Mouse (Mus musculus): ENCODE measurements around the gene Slc40a1. TPM values are rescaled to one million over a fixed set of nuclear protein-coding genes. Genes with fewer than 3 reads are reported as not detected.

Gene Slc40a1
- polyA plus RNA-seq, 1 experiment from 2014 or later = 19.2 TPM

DNA sequence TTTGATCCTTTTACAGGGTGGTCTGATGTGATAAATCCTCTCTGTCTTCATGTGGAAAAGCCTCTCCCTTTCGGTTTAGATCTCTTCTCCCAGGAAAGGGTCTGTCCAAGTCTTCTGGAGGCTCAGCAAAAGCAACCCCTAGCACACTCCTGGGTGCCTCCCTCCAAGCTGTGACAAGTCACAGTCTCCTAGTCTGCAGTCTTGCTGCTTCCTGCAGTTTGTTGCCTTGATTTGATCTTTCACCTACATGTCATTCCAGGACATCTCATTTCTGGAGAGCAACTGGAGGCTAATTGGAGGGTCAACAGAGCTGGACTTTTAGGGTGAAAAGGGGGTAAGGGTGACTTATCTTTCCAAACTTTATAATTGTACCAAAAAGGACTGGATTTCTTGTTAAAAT, 61.0 kb downstream of the Slc40a1 start:
- H3K4me2 ChIP-seq = no peak overlapping the region
- no peak overlapping the region for H3K4me3 ChIP-seq
- no peak overlapping the region for H3K9ac ChIP-seq
- no peaks in the 10 kb centered on the region for H3K9me3 ChIP-seq (replicated peaks)
- no peak for ATAC-seq (ENCODE audit: insufficient number of reproducible peaks, low FRiP score)
- no peaks in the 10 kb centered on the region for H3K27me3 ChIP-seq (replicated peaks)
- WGBS = 31% methylated on average over 1 of the region's 1 CpGs
- H3K36me3 ChIP-seq = no peaks in the 10 kb centered on the region
- H3K4me1 ChIP-seq (replicated peaks) = peaks cover 17% of the 10 kb centered on the region
- no peak overlapping the region for H3K27ac ChIP-seq (ENCODE audit: poor library complexity, severe bottlenecking)

DNA sequence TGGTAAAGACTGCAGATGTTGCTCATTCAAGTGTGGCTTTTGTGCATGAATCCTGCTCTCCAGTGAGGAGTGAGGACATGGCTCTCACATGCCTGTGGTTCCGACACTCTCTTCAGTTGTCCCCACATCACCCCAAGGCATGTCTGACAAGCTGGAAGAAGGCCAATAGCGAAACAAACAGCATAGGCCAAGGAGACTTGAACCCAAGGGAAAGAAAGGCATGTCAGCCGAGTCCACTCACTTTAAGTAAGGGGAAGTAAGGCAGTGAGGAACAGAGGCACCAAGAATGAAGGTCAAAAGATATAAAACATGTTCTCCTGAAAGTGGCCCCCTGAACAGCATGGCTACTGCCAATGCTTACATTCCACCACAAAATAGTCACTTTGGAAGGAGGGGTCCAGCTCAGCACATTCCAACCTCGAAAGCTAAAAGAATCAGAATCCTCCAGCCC, 61.7 kb downstream of the Slc40a1 start:
- Histone ChIP-seq H3K27me3 (replicated peaks) (no peaks in the 10 kb centered on the region), H3K4me2 (no peak overlapping the region), H3K4me3 (no peak overlapping the region), H3K9ac (no peak overlapping the region), H3K9me3 (replicated peaks) (no peaks in the 10 kb centered on the region), H3K27ac (ENCODE audit: poor library complexity, severe bottlenecking) (0 out of 2 replicates have a peak overlapping the region, but pooled peaks have one; percentile 22), H3K36me3 (no peaks in the 10 kb centered on the region), H3K4me1 (replicated peaks) (peaks cover 17% of the 10 kb centered on the region)
- 43% methylated on average over 4 of the region's 4 CpGs for WGBS
- ATAC-seq (ENCODE audit: insufficient number of reproducible peaks, low FRiP score) = no peak

DNA sequence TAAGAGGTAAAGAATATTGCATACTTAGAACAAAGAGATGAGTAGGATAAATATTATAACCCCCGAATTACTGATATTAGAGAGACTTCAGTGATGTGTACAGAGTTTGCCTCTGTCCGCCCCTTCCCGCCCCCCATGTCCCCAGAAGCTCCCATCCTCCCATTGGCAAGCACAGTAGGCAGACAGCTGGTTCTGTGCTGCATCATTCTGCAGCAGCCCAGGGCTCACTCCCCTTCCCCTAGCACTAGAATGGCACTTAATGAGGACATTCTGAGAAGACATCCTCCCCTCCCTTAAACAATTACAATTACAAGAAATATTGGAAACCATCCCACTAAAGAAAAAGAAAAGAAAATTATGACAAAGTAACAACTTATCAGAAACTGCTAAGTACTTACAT, 62.7 kb downstream of the Slc40a1 start:
- Histone ChIP-seq H3K27ac (ENCODE audit: poor library complexity, severe bottlenecking) (no peak overlapping the region), H3K9ac (no peak overlapping the region), H3K4me1 (replicated peaks) (peaks cover 17% of the 10 kb centered on the region), H3K27me3 (replicated peaks) (no peaks in the 10 kb centered on the region), H3K4me3 (no peak overlapping the region), H3K9me3 (replicated peaks) (no peaks in the 10 kb centered on the region), H3K4me2 (no peak overlapping the region), H3K36me3 (no peaks in the 10 kb centered on the region)
- no peak for ATAC-seq (ENCODE audit: insufficient number of reproducible peaks, low FRiP score)
- WGBS = 84% methylated on average over 3 of the region's 3 CpGs

DNA sequence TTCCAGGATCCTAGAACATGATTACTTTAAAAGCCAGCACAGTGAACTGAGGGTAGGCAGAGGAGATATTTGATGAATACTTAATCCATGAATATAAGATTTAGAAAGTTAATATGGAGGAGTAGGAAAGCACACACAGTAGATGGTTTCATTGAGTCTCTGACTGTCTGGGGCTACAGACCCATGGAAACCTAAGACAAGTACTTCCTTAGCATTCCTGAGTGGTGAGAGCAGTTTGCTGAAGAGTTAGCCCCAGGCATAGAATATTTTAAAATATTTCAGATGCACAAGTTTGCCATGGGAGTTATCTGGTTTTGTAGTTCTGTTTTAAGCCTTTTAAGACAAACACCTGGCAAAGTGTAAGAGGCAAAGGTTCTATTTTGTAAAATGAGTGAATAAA, 65.2 kb downstream of the Slc40a1 start:
- no peaks in the 10 kb centered on the region for H3K27me3 ChIP-seq (replicated peaks)
- H3K9me3 ChIP-seq (replicated peaks) = no peaks in the 10 kb centered on the region
- ATAC-seq (ENCODE audit: insufficient number of reproducible peaks, low FRiP score) = no peak
- no peak overlapping the region for H3K27ac ChIP-seq (ENCODE audit: poor library complexity, severe bottlenecking)
- no peak overlapping the region for H3K4me2 ChIP-seq
- H3K36me3 ChIP-seq = no peaks in the 10 kb centered on the region
- H3K9ac ChIP-seq = no peak overlapping the region
- H3K4me3 ChIP-seq = no peak overlapping the region
- peaks cover 15% of the 10 kb centered on the region for H3K4me1 ChIP-seq (replicated peaks)

DNA sequence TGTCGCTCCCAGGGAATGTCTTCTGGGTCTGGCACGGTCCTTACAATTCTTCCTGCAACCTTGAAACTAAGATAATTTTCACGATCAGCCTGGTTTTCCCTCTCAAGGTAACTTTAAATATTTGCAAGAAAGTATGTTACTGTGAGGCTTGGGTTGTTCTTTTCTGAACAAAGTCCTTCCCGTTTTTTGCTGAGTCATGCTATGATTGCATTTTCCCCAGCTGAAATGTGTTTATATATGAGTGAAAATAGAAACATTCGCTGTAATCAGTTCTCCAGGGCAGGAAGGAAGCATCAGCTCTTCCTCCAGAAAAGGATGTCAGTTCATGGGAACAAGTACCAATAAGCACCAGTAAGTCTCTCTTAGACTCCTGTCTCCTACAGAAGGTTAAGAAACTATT, 66.0 kb downstream of the Slc40a1 start:
- Histone ChIP-seq H3K36me3 (no peaks in the 10 kb centered on the region), H3K9ac (no peak overlapping the region), H3K9me3 (replicated peaks) (no peaks in the 10 kb centered on the region), H3K4me1 (replicated peaks) (peaks cover 9% of the 10 kb centered on the region), H3K4me3 (no peak overlapping the region), H3K4me2 (no peak overlapping the region), H3K27me3 (replicated peaks) (no peaks in the 10 kb centered on the region), H3K27ac (ENCODE audit: poor library complexity, severe bottlenecking) (0 out of 2 replicates have a peak overlapping the region, but pooled peaks have one; percentile 27)
- peak; percentile 57; the same call in 1 of the 2 replicates for ATAC-seq (ENCODE audit: insufficient number of reproducible peaks, low FRiP score)
- 42% methylated on average over 5 of the region's 5 CpGs for WGBS

Other genes with a start within 250 kb of the Slc40a1 start
- gene Wdr75, start 131.4 kb downstream of the Slc40a1 start, polyA plus RNA-seq (2016; fragmentation: Nextera tagmentation; extraction: Ambion mirVana) = 37.4 and 42.9 TPM in 2 replicates
- gene Gm5269, start 36.2 kb downstream of the Slc40a1 start, polyA plus RNA-seq (2016; fragmentation: Nextera tagmentation; extraction: Ambion mirVana) = not detected in 2 replicates
- 2.3 and 2.6 TPM in 2 replicates for gene Dnah7b, start 139.8 kb upstream of the Slc40a1 start, polyA plus RNA-seq (2016; fragmentation: Nextera tagmentation; extraction: Ambion mirVana)